Mouse (Mus musculus): ENCODE measurements around the gene Fam83b.

The Fam83b gene

DNA sequence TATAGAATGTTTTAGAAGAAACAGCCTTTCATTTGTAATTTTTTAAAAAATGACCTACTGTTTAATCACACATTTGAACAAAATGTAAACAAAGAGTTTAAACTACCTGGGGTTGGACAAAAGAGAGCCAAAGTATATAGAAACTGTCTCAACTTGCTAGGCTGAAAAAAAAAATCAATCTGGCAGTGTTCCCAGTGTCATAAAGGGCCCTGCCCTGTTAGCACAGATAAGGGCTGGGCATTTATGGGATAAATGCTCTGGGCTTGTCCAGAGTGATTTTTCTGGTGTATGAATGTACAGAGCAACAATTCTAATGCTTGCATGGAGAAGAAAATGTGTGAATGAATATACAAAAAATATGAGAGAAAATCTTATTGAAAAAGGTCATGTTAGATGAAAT, 43.8 kb downstream of the Fam83b start:
- no peak for DNase-seq (ENCODE audit: low spot score in 2 of 2)

DNA sequence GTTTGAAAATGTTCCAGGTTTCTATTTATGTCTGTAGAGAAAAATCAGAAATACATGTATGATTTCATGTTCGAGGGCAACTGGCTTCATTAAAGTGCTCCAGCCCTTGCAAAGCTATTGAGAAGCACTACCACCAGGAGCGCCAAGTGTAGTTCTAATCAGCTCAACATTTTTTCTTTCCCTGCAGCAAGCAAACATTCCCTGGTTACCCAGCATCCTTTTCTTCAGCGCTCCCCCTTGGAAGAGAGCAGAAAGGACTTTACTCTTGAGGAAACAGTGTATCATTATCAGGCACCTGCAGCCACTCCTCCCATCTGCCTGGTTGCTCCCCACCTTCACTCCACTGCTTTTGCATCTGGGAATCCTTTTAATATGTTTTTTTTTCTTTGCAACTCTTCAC, 45.3 kb downstream of the Fam83b start:
- DNase-seq (ENCODE audit: low spot score in 2 of 2), result no peak

DNA sequence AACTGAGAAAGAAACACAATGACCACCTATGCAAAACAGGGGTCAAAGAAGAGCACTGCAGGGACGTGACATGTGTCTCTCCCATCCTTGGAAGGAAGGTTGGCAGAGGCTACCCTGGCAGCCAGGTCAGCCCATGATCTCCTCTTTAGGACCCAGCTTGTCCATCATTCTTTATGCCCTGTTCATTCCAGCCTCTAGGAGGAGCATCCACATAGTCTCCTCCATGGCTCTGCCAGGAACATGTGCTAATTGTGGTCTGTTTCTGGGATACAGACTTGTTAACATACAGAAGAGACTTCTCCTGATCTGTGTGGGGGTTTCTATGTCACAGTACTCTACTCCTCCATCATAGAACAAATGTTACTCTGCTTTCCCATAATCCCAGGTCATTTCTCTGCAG, 48.3 kb downstream of the Fam83b start:
- DNase-seq (ENCODE audit: low spot score in 2 of 2), result no peak

DNA sequence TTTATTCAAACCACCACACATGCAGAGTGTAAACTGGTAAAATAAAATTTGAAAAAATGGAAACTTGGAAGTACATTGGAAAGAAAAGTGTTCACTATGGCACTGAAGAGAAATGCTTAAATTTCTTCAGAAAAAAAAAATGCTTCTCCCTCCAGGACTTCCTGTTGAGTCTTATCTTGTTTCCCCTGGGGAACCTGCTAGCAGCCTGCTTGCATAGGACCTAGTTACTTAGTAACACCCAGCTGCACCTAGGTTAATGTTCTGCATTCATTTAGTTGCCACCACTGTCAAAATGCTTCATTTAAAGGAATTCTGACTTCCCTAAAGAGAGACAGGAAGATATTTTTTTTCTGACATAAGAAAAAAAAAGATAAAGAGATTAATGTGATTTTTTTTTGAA, 61.3 kb downstream of the Fam83b start:
- no peak for DNase-seq (ENCODE audit: low spot score in 2 of 2)

DNA sequence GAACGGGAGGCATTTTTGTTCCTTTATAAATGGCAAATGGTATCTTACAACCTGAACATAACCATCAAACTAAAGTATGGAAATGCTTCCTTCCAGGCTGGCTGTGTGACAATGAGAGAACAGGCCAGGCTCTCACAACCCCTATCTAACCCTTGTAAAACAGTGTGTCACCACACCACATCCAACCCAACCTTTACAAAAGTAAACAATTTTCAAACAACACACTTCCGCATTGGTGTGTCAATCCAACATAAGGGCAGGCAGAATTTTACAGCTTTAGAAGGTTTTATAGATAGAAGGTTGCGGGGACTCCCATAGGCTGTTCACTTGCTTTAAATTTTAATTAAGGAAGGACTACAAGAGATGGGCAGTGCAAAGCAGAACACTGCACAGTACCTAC, 77.2 kb downstream of the Fam83b start:
- no peak for DNase-seq (ENCODE audit: low spot score in 2 of 2)

DNA sequence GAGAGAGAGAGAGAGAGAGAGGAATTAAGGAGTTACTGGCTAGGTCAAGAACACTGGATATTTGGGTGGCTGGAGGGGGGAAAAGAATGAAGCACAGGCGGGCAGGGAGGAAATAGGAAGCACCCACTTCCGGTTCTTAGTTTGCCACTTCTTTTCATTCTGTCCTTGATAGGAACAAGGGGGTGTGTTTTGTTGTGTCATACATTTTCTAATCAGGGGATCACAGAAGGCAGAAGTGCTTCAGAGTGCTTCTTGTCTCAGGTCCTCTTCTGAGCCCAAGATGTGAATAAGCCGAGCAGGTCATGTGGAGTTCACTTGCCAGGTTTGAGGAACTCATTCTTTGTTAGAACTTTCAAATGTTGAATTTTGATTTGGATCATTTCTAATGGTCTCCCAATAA, 86.8 kb downstream of the Fam83b start:
- DNase-seq (ENCODE audit: low spot score in 2 of 2), result no peak

DNA sequence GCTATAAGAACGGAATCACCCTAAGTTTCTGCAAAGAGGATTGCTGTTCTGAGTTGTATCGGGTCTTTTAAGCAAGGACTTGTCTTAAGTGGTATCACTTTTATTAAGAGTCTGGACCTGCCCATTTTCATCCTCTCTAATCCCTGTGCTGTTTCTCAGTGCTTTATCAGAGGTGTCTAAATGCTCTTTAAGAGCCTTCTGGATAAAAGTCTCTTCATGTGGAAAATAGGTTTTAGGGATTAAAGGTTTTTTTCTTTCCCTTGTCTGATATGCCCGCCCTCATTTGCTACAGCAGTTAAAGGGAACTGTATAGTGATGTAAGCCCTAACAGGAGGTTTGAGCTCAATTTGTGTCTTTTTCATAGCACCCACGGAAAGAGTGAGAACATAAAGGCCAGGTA, 97.4 kb downstream of the Fam83b start:
- DNase-seq (ENCODE audit: low spot score in 2 of 2), result no peak

DNA sequence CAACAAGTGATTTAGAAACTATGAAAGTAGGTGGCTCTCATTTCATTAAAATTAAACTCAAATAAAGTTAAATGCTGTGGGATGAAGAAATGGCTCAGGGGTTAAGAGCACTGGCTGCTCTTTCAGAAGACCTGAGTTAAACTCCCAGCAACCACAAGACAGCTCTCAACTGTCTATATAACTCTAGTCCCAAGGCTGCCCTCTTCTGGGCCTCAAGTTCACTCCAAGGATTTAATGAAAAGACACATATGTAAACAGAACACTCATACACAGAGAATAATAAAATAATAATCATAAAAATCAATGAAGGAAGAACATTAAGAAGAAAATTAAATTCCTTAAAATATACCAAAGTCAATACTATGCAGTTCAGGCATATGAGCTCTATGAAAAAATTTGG, 105.4 kb downstream of the Fam83b start:
- no peak for DNase-seq (ENCODE audit: low spot score in 2 of 2)

DNA sequence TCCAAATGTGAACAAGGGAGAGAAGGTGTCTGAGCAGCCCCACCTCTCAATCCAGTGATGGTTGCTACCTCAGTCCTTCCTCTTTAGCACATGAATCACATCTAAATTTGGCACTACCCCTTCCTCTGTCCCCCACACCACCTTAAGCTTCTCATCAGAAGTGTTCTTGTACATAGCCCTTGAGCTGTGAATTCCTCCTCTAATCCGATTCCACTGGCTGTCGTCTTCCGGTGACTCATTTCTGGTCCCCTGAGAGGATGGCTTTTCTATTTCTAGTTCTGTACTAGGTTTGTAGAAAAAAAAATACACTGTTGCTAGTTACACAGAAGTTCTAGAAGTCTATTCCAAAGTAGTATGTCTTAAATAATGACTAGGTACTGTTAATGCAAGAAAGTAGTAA, 111.2 kb downstream of the Fam83b start:
- DNase-seq (ENCODE audit: low spot score in 2 of 2), result no peak
